Mouse (Mus musculus): ENCODE data around the gene Ptprg. TPM values are rescaled to one million over a fixed set of nuclear protein-coding genes. Genes with fewer than 3 reads are reported as not detected.

Ptprg gene
- polyA plus RNA-seq, 1 experiment, result 73.9 TPM

- Histone ChIP-seq H3K4me1 (ENCODE audit: control insufficient read depth, insufficient read depth, low read length) (no peaks in the 10 kb centered on the region), H3K27ac (ENCODE audit: insufficient read depth, low read length) (no peak overlapping the region), H3K4me3 (ENCODE audit: insufficient read depth, low read length) (no peak overlapping the region)
- no peak for TF ChIP-seq CTCF (IDR thresholded peaks at IDR 0.05; ENCODE audit: borderline replicate concordance, insufficient read depth, low read length)
- TF ChIP-seq POLR2A (IDR thresholded peaks at IDR 0.05; ENCODE audit: low read depth, low read length), result no peak
Measured at GRCm38 (mm10) chr14:12199956-12200950, 646.9 kb downstream of the Ptprg start.

- Histone ChIP-seq H3K4me1 (ENCODE audit: control insufficient read depth, insufficient read depth, low read length) (no peaks in the 10 kb centered on the region), H3K27ac (ENCODE audit: insufficient read depth, low read length) (no peak overlapping the region), H3K4me3 (ENCODE audit: insufficient read depth, low read length) (no peak overlapping the region)
- TF ChIP-seq POLR2A (IDR thresholded peaks at IDR 0.05; ENCODE audit: low read depth, low read length), result no peak
- TF ChIP-seq CTCF (IDR thresholded peaks at IDR 0.05; ENCODE audit: borderline replicate concordance, insufficient read depth, low read length), result no peak
Measured at GRCm38 (mm10) chr14:12202214-12202613, 648.9 kb downstream of the Ptprg start.

- Histone ChIP-seq H3K27ac (ENCODE audit: insufficient read depth, low read length) (no peak overlapping the region), H3K4me1 (ENCODE audit: control insufficient read depth, insufficient read depth, low read length) (no peaks in the 10 kb centered on the region), H3K4me3 (ENCODE audit: insufficient read depth, low read length) (no peak overlapping the region)
- TF ChIP-seq CTCF (IDR thresholded peaks at IDR 0.05; ENCODE audit: borderline replicate concordance, insufficient read depth, low read length) (no peak), POLR2A (IDR thresholded peaks at IDR 0.05; ENCODE audit: low read depth, low read length) (no peak)
Measured at GRCm38 (mm10) chr14:12203081-12203480, 649.7 kb downstream of the Ptprg start.

- TF ChIP-seq CTCF (IDR thresholded peaks at IDR 0.05; ENCODE audit: borderline replicate concordance, insufficient read depth, low read length) (no peak), POLR2A (IDR thresholded peaks at IDR 0.05; ENCODE audit: low read depth, low read length) (no peak)
- Histone ChIP-seq H3K27ac (ENCODE audit: insufficient read depth, low read length) (no peak overlapping the region), H3K4me3 (ENCODE audit: insufficient read depth, low read length) (no peak overlapping the region), H3K4me1 (ENCODE audit: control insufficient read depth, insufficient read depth, low read length) (no peaks in the 10 kb centered on the region)
Measured at GRCm38 (mm10) chr14:12206138-12206537, 652.8 kb downstream of the Ptprg start.

- Histone ChIP-seq H3K4me3 (ENCODE audit: insufficient read depth, low read length) (no peak overlapping the region), H3K4me1 (ENCODE audit: control insufficient read depth, insufficient read depth, low read length) (no peaks in the 10 kb centered on the region), H3K27ac (ENCODE audit: insufficient read depth, low read length) (no peak overlapping the region)
- TF ChIP-seq POLR2A (IDR thresholded peaks at IDR 0.05; ENCODE audit: low read depth, low read length) (no peak), CTCF (IDR thresholded peaks at IDR 0.05; ENCODE audit: borderline replicate concordance, insufficient read depth, low read length) (no peak)
Measured at GRCm38 (mm10) chr14:12208554-12208953, 655.2 kb downstream of the Ptprg start.

GRCm38 (mm10) chr14:12218544-12219150, 665.3 kb downstream of the Ptprg start:
- Histone ChIP-seq H3K4me1 (ENCODE audit: control insufficient read depth, insufficient read depth, low read length) (no peaks in the 10 kb centered on the region), H3K4me3 (ENCODE audit: insufficient read depth, low read length) (no peak overlapping the region), H3K27ac (ENCODE audit: insufficient read depth, low read length) (no peak overlapping the region)
- no peak for TF ChIP-seq POLR2A (IDR thresholded peaks at IDR 0.05; ENCODE audit: low read depth, low read length)
- no peak for TF ChIP-seq CTCF (IDR thresholded peaks at IDR 0.05; ENCODE audit: borderline replicate concordance, insufficient read depth, low read length)

GRCm38 (mm10) chr14:12219877-12220276, 666.5 kb downstream of the Ptprg start:
- TF ChIP-seq POLR2A (IDR thresholded peaks at IDR 0.05; ENCODE audit: low read depth, low read length), result no peak
- TF ChIP-seq CTCF (IDR thresholded peaks at IDR 0.05; ENCODE audit: borderline replicate concordance, insufficient read depth, low read length), result no peak
- Histone ChIP-seq H3K27ac (ENCODE audit: insufficient read depth, low read length) (no peak overlapping the region), H3K4me3 (ENCODE audit: insufficient read depth, low read length) (no peak overlapping the region), H3K4me1 (ENCODE audit: control insufficient read depth, insufficient read depth, low read length) (no peaks in the 10 kb centered on the region)

- no peaks in the 10 kb centered on the region for H3K4me1 ChIP-seq (ENCODE audit: control insufficient read depth, insufficient read depth, low read length)
- H3K4me3 ChIP-seq (ENCODE audit: insufficient read depth, low read length), result no peak overlapping the region
- TF ChIP-seq CTCF (IDR thresholded peaks at IDR 0.05; ENCODE audit: borderline replicate concordance, insufficient read depth, low read length) (no peak), POLR2A (IDR thresholded peaks at IDR 0.05; ENCODE audit: low read depth, low read length) (no peak)
- H3K27ac ChIP-seq (ENCODE audit: insufficient read depth, low read length), result no peak overlapping the region
Measured at GRCm38 (mm10) chr14:12220540-12220939, 667.2 kb downstream of the Ptprg start.

GRCm38 (mm10) chr14:12221571-12221970, 668.2 kb downstream of the Ptprg start:
- no peaks in the 10 kb centered on the region for H3K4me1 ChIP-seq (ENCODE audit: control insufficient read depth, insufficient read depth, low read length)
- no peak overlapping the region for H3K4me3 ChIP-seq (ENCODE audit: insufficient read depth, low read length)
- no peak overlapping the region for H3K27ac ChIP-seq (ENCODE audit: insufficient read depth, low read length)
- no peak for TF ChIP-seq CTCF (IDR thresholded peaks at IDR 0.05; ENCODE audit: borderline replicate concordance, insufficient read depth, low read length)
- TF ChIP-seq POLR2A (IDR thresholded peaks at IDR 0.05; ENCODE audit: low read depth, low read length), result no peak

- no peak overlapping the region for H3K4me3 ChIP-seq (ENCODE audit: insufficient read depth, low read length)
- no peak for TF ChIP-seq POLR2A (IDR thresholded peaks at IDR 0.05; ENCODE audit: low read depth, low read length)
- TF ChIP-seq CTCF (IDR thresholded peaks at IDR 0.05; ENCODE audit: borderline replicate concordance, insufficient read depth, low read length), result no peak
Measured at GRCm38 (mm10) chr14:12243726-12244125, 690.4 kb downstream of the Ptprg start.

More at GRCm38 (mm10) chr14:12243726-12244125, 690.4 kb downstream of the Ptprg start:
- Histone ChIP-seq H3K4me1 (ENCODE audit: control insufficient read depth, insufficient read depth, low read length) (no peaks in the 10 kb centered on the region), H3K27ac (ENCODE audit: insufficient read depth, low read length) (no peak overlapping the region)

Measured in embryonic fibroblast, embryonic 13.5 days (primary cell).